Mouse (Mus musculus) cerebellum, adult 9-10 months (tissue): ENCODE data around the gene Stoml2.
A peak's percentile ranks its signal among the peaks of the same experiment; 100 is the strongest.
"Not testable (repeated sequence)": the region's sequence is repeated elsewhere in the genome, so short reads cannot be mapped to it uniquely, and the experiment has no call there.

Experiments
- DNase-seq: peaks from one replicate; pipeline ENCODE4 v3.0.0; 2022

Gene Stoml2

DNA sequence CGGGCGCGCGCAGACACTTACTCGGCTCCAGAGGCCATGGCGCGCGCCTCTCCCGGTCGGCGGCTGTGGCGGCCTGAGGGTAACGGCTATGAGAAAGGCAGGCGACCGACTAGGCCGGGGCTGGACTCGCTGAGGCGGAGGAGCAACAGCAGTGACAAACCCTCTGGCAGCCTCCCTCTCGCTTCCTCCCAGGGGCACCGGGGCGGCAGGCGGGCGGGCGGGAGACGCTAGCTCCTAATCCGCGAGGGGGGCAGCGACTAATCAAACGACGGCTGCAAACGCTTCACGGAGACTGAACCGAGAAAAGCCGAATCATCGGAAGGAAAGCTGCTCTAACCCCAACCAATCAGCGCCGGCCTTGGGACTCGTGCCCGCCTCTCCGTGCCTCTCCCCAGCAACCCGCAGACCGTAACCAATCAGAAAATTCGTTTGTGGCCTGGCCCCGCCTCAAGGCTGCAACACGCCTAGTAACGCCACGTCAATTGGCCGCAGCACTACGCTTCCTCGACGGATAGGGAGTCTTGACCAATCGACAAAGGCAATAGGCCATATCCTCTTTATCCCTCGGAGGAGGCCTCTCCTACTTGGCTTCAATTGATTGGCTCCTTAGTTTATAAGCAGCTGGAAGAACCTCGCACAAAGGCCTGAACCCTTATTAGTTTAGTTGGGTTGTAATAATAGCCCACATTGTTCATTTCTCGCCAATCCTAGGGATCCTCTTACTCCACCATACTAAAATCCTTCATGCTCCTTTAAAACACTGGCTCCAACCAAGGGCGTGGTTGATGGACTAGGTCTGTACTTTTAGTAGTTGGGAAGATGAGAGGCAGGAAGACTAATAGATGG, 31.1 kb downstream of the Stoml2 start, which contains the start of gene Vcp:
Vcp (minus strand) TSS at position 367 of the 846 bp plus-strand sequence.
- peak; percentile 99 for DNase-seq

GRCm38 (mm10) chr4:42999451-43000140, 31.9 kb downstream of the Stoml2 start:
- peak; percentile 78 for DNase-seq

DNA sequence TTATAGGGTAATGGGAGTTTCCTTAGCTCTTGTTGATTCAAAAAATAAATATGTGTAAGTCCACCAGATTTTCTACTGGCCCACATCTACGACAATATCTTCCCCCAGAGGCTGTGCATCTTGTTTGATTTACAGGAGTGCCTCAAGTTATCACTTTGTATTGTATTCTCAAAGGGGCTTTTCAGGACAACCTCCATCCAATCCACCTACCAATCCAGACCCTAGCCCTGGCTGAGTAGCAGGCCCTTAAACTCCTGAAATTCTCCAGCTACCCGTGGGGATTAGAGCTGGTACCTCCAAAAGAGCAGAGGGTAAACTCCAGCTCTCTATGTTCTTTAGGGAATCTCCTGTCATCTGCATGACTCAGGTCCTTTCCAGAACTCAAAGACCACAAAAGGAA, 33.5 kb downstream of the Stoml2 start:
- DNase-seq: no peak

GRCm38 (mm10) chr4:42988296-42988695, 43.2 kb downstream of the Stoml2 start:
- no peak for DNase-seq

DNA sequence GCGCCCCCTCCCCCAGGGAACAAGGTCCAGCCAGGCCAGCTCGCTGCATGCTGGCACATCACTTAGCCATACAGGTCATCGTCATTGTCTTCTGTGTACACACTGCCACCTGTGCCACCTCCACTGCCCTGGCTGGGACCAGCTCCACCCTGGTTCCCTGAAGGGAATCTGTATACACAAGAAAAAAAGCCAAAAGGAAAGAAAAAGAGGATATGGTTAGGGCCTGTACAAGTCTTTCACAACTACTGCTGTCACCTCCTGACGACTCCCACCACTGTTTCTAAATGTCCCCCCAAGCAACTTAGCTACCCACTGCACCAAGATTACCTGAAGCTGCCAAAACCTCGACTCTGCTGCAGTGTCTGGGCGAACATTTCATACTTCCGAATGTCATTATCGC, 51.0 kb downstream of the Stoml2 start:
- not testable (repeated sequence) for DNase-seq

- DNase-seq: no peak
Observed at GRCm38 (mm10) chr4:42978062-42978461, 53.4 kb downstream of the Stoml2 start.
